Mouse (Mus musculus) megakaryocyte progenitor cell, adult 5-6 weeks (primary cell): ENCODE data around the gene Dip2a. TPM values are rescaled to one million over a fixed set of nuclear protein-coding genes. Genes with fewer than 3 reads are reported as not detected.

Experiments
- ATAC-seq: replicated peaks from 2 replicates; pipeline ENCODE4 v1.8.0; 2016; ENCODE audit warnings: mild to moderate bottlenecking, moderate TSS enrichment, inconsistent platforms; ENCODE audit not compliant: poor library complexity
- total RNA-seq, 2 experiments: library from RNA; stranded (forward) in 1 of 2; stranded (reverse) in 1 of 2; fragments of 157-497, 149-512 nt in 1 of 2; fragments of 200-1000 nt in 1 of 2; gene quantifications; 2 replicates each; pipeline versions ENCODE4 v1.2.3 to v1.2.4; 2015 to 2017

Dip2a gene
- total RNA-seq, 2 experiments from 2014 or later: 1.3 to 2.9 TPM

DNA sequence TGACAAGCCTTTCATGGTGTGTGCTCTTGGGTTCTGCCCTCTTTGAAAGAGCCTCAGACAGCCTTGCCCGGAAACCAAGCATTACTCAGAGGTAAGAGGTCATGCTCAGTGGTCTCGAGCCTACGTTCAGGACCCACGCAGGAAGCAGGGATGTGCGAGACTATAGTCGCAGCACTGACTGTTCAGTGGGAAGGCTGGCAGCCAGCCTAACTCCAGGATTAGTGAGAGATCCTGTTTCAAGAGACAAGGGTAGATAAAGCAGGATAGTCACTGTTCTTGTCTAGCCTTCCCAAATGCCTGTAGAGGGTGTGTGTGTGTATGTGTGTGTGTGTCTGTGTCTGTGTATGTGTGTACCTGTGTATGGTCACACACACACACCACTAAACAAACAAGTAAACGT, 28.9 kb downstream of the Dip2a start:
- no peak for ATAC-seq

DNA sequence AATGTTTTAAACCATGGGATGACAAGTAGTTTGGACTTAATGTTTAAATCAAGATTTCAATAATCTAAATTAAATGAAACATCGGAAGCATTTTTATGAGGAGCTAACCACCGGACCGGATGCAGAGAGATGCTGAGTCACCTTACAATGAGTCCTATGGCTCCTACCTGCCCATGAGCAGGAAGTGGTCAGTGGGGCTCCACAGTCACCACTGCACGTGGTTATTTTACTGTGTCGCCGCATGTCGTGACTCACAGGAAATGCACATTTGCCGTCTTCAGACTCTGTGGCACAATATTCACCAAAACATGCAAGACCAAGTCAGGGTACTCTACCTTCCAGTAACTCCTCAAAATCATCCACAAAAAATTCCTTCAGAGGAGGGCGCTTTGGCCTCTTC, 38.4 kb downstream of the Dip2a start:
- peak; percentile 98 for ATAC-seq

DNA sequence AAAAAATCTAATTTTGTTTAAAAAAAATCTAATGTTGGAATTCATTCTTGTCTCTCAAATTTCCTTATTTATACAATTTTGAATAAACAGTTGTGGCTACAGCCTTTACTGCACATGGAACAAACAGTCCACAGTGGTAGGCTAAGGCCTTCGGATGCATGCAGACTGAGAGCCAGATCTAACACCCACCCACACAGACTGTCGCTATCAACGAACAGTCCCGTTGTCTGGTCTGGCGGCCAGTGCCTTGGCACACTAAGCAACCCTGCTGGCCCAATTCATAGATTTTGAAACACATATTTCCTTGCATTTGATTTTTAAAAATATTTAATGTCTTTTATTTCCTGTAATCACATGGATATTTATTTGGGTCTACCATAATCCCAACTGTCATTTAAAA, 45.0 kb downstream of the Dip2a start:
- ATAC-seq: no peak

DNA sequence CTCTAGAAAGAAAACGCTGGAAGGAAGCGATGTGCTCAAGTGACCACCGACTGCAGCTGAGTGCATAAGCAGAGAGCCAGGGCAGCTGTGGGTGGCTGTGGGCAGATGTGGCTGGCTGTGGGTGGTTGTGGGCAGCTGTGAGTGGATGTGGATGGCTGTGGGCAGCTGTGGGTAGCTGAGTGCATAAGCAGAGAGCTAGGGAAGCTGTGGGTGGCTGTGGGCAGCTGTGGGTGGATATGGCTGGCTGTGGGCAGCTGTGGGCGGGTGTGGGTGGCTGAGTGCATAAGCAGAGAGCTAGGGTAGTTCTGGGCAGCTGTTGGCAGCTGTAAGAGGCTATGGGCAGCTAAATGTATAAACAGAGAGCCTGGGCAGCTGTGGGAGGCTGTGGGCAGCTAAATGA, 51.9 kb downstream of the Dip2a start:
- ATAC-seq: no peak

GRCm38 (mm10) chr10:76289936-76290671, 55.0 kb downstream of the Dip2a start:
- peak; percentile 73 for ATAC-seq

DNA sequence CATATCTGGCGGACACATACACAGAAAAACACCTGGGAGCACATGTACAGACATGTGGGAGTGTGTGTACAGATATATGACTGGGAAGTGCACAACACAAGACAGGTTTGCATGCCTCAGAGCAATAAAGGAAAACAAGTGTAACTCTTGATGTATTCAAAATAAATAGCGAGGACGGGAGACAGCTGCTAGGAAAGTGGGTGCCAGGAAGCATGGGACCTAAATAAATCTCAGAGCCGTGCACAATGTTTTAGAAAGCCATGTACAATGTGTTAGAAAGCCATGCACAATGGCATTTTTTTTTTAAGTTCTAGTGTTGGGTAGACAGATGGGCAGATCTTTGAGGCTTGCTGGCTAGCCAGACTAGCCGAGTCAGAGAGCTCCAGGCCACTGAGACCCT, 56.0 kb downstream of the Dip2a start:
- ATAC-seq: no peak

- ATAC-seq: no peak
These were observed 56.7 kb downstream of the Dip2a start for GRCm38 (mm10) chr10:76288268-76288993.

GRCm38 (mm10) chr10:76278541-76279097, 66.5 kb downstream of the Dip2a start:
- no peak for ATAC-seq

GRCm38 (mm10) chr10:76275256-76275655, 69.8 kb downstream of the Dip2a start:
- ATAC-seq: no peak

- peak; percentile 96 for ATAC-seq
These were observed 73.9 kb downstream of the Dip2a start for GRCm38 (mm10) chr10:76271238-76271637.

DNA sequence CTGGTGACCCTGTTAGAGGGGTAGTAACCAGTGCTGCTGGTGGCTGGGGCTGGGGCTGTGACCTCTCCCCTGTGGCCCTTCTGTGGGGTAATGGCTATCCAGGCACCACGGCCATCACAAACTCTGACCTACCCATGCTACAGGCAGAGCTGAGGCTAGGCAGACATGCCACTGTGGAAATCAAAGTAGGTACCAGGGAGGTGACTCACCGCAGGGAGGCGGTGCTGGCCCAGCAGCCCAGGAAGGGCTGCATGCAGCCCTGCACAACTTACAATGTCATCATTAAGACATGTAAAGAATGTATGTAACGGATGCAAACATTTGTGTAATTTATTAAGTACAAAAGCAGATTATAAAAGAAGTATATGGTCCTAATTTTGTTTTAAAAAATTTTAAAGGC, 82.7 kb downstream of the Dip2a start:
- no peak for ATAC-seq

- no peak for ATAC-seq
These were observed 83.6 kb downstream of the Dip2a start for GRCm38 (mm10) chr10:76261447-76261846.

GRCm38 (mm10) chr10:76260358-76261059, 84.6 kb downstream of the Dip2a start:
- no peak for ATAC-seq

GRCm38 (mm10) chr10:76259566-76260232, 85.4 kb downstream of the Dip2a start:
- ATAC-seq: no peak

GRCm38 (mm10) chr10:76257719-76258390, 87.2 kb downstream of the Dip2a start:
- peak; percentile 91 for ATAC-seq

DNA sequence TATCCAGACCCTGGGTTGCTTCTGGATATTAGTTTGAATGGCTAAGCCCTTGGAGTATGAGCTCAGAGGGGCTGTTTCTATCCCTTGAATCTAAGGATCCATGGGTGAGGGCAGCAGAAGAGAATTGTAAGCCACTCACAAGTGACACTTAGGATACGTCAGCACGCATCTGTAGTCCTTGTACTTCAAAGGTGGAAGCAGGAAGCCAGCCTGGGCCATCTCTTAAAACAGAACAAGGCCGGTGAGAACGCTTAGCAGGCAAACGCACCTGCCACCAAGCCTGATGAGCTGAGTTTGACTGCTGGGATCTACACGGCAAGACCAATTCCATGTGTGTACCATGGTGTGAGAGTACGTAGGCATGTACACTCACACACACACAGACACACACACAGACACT, 87.9 kb downstream of the Dip2a start:
- ATAC-seq: no peak

- ATAC-seq: no peak
These were observed 89.5 kb downstream of the Dip2a start for GRCm38 (mm10) chr10:76255617-76256016.

- no peak for ATAC-seq
These were observed 91.6 kb downstream of the Dip2a start, which contains the start of gene S100b for GRCm38 (mm10) chr10:76253536-76253935. TSS of gene S100b (plus strand) at chr10:76253853.

DNA sequence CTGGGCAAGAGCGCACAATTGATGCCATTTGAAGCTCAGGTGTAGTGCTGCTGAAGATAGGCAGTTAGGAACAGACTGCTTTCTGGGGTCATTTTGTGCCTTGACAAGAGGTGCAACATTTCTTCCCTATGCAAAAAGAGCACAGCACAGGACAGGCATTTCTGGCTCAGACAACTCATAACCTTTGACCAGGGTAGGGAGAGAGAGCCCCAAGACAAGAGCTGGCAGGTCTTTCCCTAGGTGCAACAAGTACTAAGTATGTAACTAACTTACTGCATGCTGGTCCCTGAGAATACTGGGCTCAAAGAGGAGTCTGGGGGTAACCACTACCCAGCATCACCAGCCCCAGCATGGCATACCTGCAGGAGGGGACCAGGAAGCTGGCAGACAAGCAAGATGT, 92.0 kb downstream of the Dip2a start:
- ATAC-seq: no peak

GRCm38 (mm10) chr10:76250870-76251269, 94.2 kb downstream of the Dip2a start:
- ATAC-seq: no peak

DNA sequence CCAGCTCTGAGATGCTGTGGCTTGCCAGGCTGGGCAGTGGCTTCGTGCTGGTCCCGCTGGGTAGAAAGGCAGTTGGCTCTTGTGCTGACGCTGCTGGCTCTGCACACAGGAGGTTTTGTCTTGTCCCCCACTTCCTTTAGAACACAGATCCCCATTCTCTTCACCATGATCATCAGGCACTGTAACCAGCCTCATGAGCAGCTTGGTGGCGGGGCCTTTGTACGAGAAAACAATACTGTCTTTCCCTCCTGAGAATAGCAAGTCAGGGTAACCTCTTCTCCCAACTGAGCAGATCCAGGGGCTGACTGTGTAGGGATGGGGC, 96.5 kb downstream of the Dip2a start:
- no peak for ATAC-seq
